Mouse (Mus musculus): ENCODE measurements at regions not wholly inside any gene's neighbourhood (a gene's known extent, or its start where the extent isn't known, plus 50 kb on each side); places are given as distances from the start of the nearest gene placed in this dataset.
A peak's percentile ranks its signal among the peaks of the same experiment; 100 is the strongest.

DNA sequence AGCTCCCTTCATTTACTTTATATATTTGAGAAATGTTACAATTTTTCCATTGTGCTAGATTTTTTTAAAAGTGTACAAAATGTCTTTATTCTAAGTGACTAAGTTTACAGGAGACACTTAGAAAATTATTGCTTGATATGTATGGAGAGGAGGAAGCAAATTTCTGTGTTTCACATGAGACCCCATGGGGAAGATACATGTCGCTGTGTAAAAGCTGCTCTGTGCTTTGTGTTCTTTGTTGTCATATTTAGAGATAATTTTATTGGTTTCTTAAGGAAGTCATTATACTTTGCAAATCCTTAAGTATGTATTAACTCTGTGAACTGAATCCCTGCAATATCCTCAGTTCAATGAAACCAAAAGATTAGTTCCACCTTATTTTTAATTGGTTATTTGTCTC lies 406.0 kb upstream of the 1700003H04Rik start:
- Histone ChIP-seq H3K27ac (no peak overlapping the region), H3K4me3 (no peak overlapping the region)
- intact Hi-C loops (cut with DNase I): no loop called here
- no peak for TF ChIP-seq CTCF (IDR thresholded peaks at IDR 0.05)
- DNase-seq (ENCODE audit: extremely low spot score in 1 of 2, low spot score in 2 of 2): no peak

DNA sequence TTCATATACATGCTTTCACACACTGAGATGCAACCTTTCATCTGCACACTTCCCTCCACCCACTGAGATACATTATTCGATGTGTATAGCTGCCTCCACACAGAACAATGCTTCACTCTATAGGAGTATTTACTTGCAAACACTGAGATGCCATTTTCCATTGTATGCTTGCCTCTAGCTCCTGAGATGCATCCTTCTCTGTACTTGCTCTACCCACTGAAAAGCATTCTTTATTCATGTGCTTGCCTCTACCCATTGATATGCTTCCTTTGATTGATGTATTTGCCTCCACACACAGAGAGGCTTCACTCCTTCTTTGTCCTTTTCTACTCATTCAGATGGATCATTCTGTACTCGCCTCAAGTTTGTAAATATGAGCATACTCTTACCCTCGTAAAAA lies 405.6 kb upstream of the 1700003H04Rik start:
- no peak overlapping the region for H3K4me3 ChIP-seq
- TF ChIP-seq CTCF (IDR thresholded peaks at IDR 0.05): no peak
- DNase-seq (ENCODE audit: extremely low spot score in 1 of 2, low spot score in 2 of 2): no peak
- intact Hi-C loops (cut with DNase I): no loop called here
- no peak overlapping the region for H3K27ac ChIP-seq

DNA sequence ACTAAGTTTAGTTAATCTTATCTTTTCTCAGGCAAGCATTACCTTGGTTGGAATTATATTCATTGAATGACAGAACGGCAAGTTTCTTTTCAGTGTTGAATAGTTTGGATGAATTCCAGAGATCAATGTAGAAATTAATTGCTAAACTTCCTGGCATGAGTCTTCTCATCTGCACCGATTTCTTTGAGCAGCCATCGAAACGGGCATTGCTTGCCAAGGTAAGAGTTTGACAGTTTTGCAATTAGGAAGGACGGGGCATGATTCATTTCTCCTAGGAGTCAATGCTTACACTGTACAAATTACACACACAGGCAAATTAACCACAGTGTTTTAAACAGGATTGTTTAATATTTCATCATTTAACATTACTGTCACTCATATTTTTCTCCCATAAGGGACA lies 404.5 kb upstream of the 1700003H04Rik start:
- no peak overlapping the region for H3K4me3 ChIP-seq
- intact Hi-C loops (cut with DNase I): no loop called here
- TF ChIP-seq CTCF (IDR thresholded peaks at IDR 0.05): no peak
- no peak for DNase-seq (ENCODE audit: extremely low spot score in 1 of 2, low spot score in 2 of 2)
- no peak overlapping the region for H3K27ac ChIP-seq

DNA sequence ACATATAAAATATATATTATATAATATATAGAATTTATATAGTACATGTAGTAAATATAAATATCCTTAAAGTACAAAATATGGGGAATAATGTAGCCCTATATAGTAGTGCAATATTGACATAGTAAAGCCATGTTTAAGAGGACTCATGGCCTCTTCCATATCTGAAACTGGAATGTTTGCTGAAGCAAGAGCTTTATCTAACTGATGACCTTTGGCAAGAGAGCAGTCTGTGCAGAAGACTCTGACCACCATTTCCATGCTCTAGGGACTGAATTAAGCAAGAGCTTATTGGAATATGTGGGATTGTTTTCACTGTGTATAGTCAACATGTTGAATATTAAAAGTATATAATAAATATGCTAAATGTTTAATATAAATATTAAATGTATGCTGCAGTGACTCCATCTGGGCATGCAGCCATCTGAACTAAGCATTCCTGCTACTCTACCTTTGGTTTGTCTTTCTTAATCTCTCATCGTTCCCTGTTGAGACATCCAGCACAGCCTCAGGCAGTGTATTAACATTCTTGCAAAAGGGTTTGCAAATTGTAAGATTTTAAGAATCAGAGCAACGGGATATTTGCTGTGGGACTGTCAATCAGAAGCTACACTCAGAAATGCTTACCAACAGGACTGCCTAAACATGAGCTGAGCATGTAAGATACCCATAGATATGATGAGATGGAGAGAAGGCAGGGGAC lies 354.4 kb upstream of the 1700003H04Rik start:
- DNase-seq (ENCODE audit: extremely low spot score in 1 of 2, low spot score in 2 of 2): no peak
- Histone ChIP-seq H3K4me3 (no peak overlapping the region), H3K27ac (no peak overlapping the region)
- intact Hi-C loops (cut with DNase I): no loop called here
- TF ChIP-seq CTCF (IDR thresholded peaks at IDR 0.05): no peak

DNA sequence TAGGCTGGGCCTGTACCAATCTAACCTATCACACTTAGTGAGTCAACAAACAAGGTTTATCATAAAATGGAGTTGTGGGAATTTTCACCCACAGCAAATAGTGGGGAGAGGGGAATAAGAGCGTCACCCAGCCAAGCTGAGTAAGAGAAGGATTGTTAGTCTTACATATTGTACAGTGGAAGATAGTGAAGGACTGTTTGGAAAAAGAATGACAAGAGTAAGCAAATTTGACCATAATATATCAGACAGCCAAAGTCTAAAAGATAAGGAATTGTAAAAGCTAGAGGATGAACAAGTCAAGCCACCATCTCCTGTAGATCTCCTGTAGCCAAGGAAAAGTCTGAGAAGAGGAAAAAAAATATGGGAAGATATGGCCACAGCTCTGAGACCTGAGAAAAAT lies 351.8 kb upstream of the 1700003H04Rik start:
- DNase-seq (ENCODE audit: extremely low spot score in 1 of 2, low spot score in 2 of 2): no peak
- H3K4me3 ChIP-seq: no peak overlapping the region
- intact Hi-C loops (cut with DNase I): no loop called here
- no peak overlapping the region for H3K27ac ChIP-seq
- no peak for TF ChIP-seq CTCF (IDR thresholded peaks at IDR 0.05)

DNA sequence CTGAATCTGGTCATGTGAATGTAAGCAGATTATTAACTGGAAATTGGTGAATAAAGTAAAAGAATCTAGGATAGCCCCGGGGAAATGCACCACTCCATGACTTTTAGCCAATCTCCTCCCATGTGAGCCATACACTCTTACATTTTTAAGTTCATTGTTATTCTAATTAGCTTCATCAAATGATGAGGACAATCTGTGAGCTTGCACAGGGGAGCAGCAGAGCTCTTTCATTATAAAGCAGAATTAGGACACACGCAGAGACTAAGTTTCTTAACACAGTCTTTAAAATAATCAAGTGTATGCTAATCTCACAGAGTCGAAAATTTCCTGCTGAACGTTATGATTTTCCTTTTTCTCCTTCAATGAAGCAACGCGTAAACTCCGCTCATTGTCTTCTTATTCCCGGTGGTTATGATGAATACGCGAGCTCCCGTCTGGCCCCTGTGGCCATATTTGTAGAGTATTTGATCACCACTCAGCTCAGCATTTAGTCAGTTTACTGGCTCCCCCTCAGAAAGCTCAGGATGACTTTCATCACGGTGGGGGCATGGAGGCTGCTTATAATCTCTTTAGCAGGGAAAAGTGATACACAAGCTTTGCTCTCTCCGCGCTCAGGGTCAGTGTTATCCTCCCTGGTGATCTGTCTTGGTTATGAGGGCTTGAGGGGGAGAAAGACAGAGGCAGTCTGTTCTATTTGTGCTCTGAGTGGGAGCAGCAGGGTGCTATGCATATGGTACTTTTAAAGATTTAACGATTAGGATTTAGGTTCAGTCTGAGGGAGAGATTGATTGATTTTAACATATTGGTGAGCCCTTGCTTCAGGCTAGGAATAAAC lies 350.1 kb upstream of the 1700003H04Rik start:
- TF ChIP-seq CTCF (IDR thresholded peaks at IDR 0.05): no peak
- no peak overlapping the region for H3K27ac ChIP-seq
- H3K4me3 ChIP-seq: peak overlapping the region; percentile 24; the same call in 1 of the 2 replicates
- intact Hi-C loops (cut with DNase I): no loop called here
- DNase-seq (ENCODE audit: extremely low spot score in 1 of 2, low spot score in 2 of 2): peak in 1 of 2 experiments; percentile 7

DNA sequence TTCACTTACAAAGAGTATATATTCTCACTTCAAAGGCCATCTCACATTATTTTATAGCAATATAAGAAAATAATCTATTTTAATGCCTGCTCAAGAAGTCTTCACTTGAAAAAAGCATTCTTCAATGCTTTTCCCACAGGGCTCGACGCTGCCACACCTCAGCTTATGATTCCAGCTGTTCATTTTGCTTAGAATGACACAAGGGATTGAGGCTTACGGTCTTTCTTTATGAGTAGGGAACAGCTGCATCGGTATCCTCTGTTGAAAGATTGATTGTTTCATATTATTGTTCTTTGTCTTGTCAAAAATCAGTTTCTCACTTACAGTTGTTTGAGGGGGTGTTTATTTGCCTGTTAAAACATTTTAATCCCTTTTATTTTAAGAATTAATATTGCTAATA lies 328.0 kb upstream of the 1700003H04Rik start:
- no peak overlapping the region for H3K4me3 ChIP-seq
- no peak for DNase-seq (ENCODE audit: extremely low spot score in 1 of 2, low spot score in 2 of 2)
- no peak for TF ChIP-seq CTCF (IDR thresholded peaks at IDR 0.05)
- H3K27ac ChIP-seq: no peak overlapping the region
- intact Hi-C loops (cut with DNase I): no loop called here
